In genomic region chr6:78277993-78278715, GRCm38 (mm10) we compare ENCODE assay signal across 13 mouse cellular contexts.
DNase-seq lines count a peak whose midpoint lies in the region; ATAC-seq and TF ChIP-seq lines count a peak whose summit lies in the region.
"Had no signal": no experiment of that assay in that cellular context is flagged by ENCODE, and none has a peak within 500 bp of the region (broad histone marks: within the 10 kb centered on the region; RNA-seq: fewer than 3 reads in every experiment).

No protein-coding gene starts in this region.

- no peaks in the 10 kb centered on the region for H3K9me3 ChIP-seq in lung, embryonic 15.5 days
- no peaks in the 10 kb centered on the region for H3K9me3 ChIP-seq in forebrain, postnatal 0 days (ENCODE audit: low read length)
- no peaks in the 10 kb centered on the region for H3K9me3 ChIP-seq in midbrain, embryonic 15.5 days
- H3K9me3 ChIP-seq: stomach, embryonic 15.5 days had no signal

- peaks cover 3% of the 10 kb centered on the region; the same call in 1 of the 2 replicates for H3K4me1 ChIP-seq in lung, embryonic 15.5 days
- H3K4me1 ChIP-seq in forebrain, postnatal 0 days (ENCODE audit: insufficient read depth) = no peaks in the 10 kb centered on the region
- H3K4me1 ChIP-seq in midbrain, embryonic 15.5 days = no peaks in the 10 kb centered on the region
- H3K4me1 ChIP-seq: stomach, embryonic 15.5 days had no signal

- H3K4me2 ChIP-seq in lung, embryonic 15.5 days = no peak overlapping the region
- H3K4me2 ChIP-seq in forebrain, postnatal 0 days (ENCODE audit: low read depth) = no peak overlapping the region
- no peak overlapping the region for H3K4me2 ChIP-seq in midbrain, embryonic 15.5 days
- H3K4me2 ChIP-seq: heart, embryonic 11.5 days; stomach, embryonic 15.5 days had no signal

- H3K27ac ChIP-seq in lung, embryonic 15.5 days = no peak overlapping the region
- 0 out of 2 replicates have a peak overlapping the region, but pooled peaks have one; percentile 9 for H3K27ac ChIP-seq in forebrain, postnatal 0 days (ENCODE audit: low read depth, low read length)
- H3K27ac ChIP-seq in midbrain, embryonic 15.5 days = peak overlapping the region; percentile 5; the same call in 1 of the 2 replicates
- H3K27ac ChIP-seq: stomach, embryonic 15.5 days had no signal

- WGBS in lung, embryonic 15.5 days = 46% methylated on average over 6 of the region's 6 CpGs
- WGBS in forebrain, postnatal 0 days = 44% methylated on average over 6 of the region's 6 CpGs
- WGBS in midbrain, embryonic 15.5 days = 52% methylated on average over 6 of the region's 6 CpGs

- no peak overlapping the region for H3K4me3 ChIP-seq in lung, embryonic 15.5 days
- H3K4me3 ChIP-seq in forebrain, postnatal 0 days (ENCODE audit: low read depth, low read length) = no peak overlapping the region
- no peak overlapping the region for H3K4me3 ChIP-seq in midbrain, embryonic 15.5 days
- H3K4me3 ChIP-seq: erythroblast, embryonic 14.5 days; stomach, embryonic 15.5 days had no signal

- ATAC-seq in lung, embryonic 15.5 days (ENCODE audit: borderline replicate concordance, extremely low read depth, low FRiP score, low TSS enrichment) = peak; percentile 70; the same call in 1 of the 2 replicates
- peak; percentile 68 for ATAC-seq in forebrain, postnatal 0 days
- 0 out of 2 replicates have a peak, but pooled peaks have one; percentile 54 for ATAC-seq in midbrain, embryonic 15.5 days (replicated peaks)

- no peaks in the 10 kb centered on the region for H3K36me3 ChIP-seq in lung, embryonic 15.5 days
- H3K36me3 ChIP-seq in forebrain, postnatal 0 days (ENCODE audit: insufficient read depth) = no peaks in the 10 kb centered on the region
- no peaks in the 10 kb centered on the region for H3K36me3 ChIP-seq in midbrain, embryonic 15.5 days (replicated peaks)
- H3K36me3 ChIP-seq: stomach, embryonic 15.5 days had no signal

- no peak for TF ChIP-seq CTCF in forebrain, postnatal 0 days (IDR thresholded peaks at IDR 0.05; ENCODE audit: low read depth)

- H3K27me3 ChIP-seq in lung, embryonic 15.5 days = no peaks in the 10 kb centered on the region
- H3K27me3 ChIP-seq in forebrain, postnatal 0 days (ENCODE audit: insufficient read depth, low read length) = no peaks in the 10 kb centered on the region
- no peaks in the 10 kb centered on the region for H3K27me3 ChIP-seq in midbrain, embryonic 15.5 days (replicated peaks)
- H3K27me3 ChIP-seq: stomach, embryonic 15.5 days had no signal

- no peak for DNase-seq in lung, postnatal 14 days
- DNase-seq in embryo, embryonic 11 days = peak; percentile 28
- DNase-seq in forebrain, postnatal 0 days = peak; percentile 67
- DNase-seq in spleen, postnatal 10 days (ENCODE audit: low spot score in 2 of 2) = no peak
- DNase-seq in T-cell, adult 2 months (ENCODE audit: low spot score) = no peak
- DNase-seq in c-Kit-positive CD71-positive TER-119-positive erythroid progenitor cells, embryonic 14.5 days (ENCODE audit: low spot score) = no peak
- DNase-seq: kidney, adult 11 months; lung, postnatal 10 days had no signal

- no peak overlapping the region for H3K9ac ChIP-seq in lung, embryonic 15.5 days
- H3K9ac ChIP-seq in forebrain, postnatal 0 days = no peak overlapping the region
- no peak overlapping the region for H3K9ac ChIP-seq in midbrain, embryonic 15.5 days
- H3K9ac ChIP-seq: stomach, embryonic 15.5 days had no signal

Comparison
In these comparisons a context has a peak if more than half of its experiments do, and no peak if none do; other contexts are left out.
1. DNase-seq: peak in embryo, embryonic 11 days (single experiment) and forebrain, postnatal 0 days (single experiment); none in lung, postnatal 14 days (single experiment), spleen, postnatal 10 days (0 of 2), T-cell, adult 2 months (single experiment) and c-Kit-positive CD71-positive TER-119-positive erythroid progenitor cells, embryonic 14.5 days (single experiment).
2. Peak in every context shown above with its lines, with median percentiles within 50 percentile points of each other: ATAC-seq.